8 mouse cellular contexts compared by ENCODE assay signal in genomic region chr7:101051551-101052221, GRCm38 (mm10). TPM values are rescaled to one million over a fixed set of nuclear protein-coding genes. Genes with fewer than 3 reads are reported as not detected.
DNase-seq lines count a peak whose midpoint lies in the region; ATAC-seq and TF ChIP-seq lines count a peak whose summit lies in the region.

No protein-coding gene starts in this region.

- TF ChIP-seq EP300 in ES-Bruce4 (IDR thresholded peaks at IDR 0.05; ENCODE audit: insufficient read depth, low read depth, low read length) = no peak

- no peaks in the 10 kb centered on the region for H3K36me3 ChIP-seq in ES-Bruce4 (ENCODE audit: control insufficient read depth, insufficient read depth, low read length, poor library complexity, severe bottlenecking)

- no peaks in the 10 kb centered on the region for H3K4me1 ChIP-seq in ES-Bruce4 (ENCODE audit: control insufficient read depth, insufficient read depth, low read length)

- H3K9me3 ChIP-seq in ES-Bruce4 (replicated peaks; ENCODE audit: control insufficient read depth, insufficient read depth, low read length, poor library complexity, severe bottlenecking) = no peaks in the 10 kb centered on the region

- H3K9ac ChIP-seq in ES-Bruce4 (ENCODE audit: low read depth, poor library complexity, severe bottlenecking) = no peak overlapping the region

- intact Hi-C loops in heart, postnatal 36 days (cut with DNase I) = loop anchor here (1.0 to 2.0 kb wide), 4 partner anchors 39 to 145 kb away; partner anchors contain the start of gene P2ry2

- TF ChIP-seq POLR2A in ES-Bruce4 (IDR thresholded peaks at IDR 0.05; ENCODE audit: insufficient read depth, low read length) = no peak

- DNase-seq in adrenal gland, postnatal 36 days = peak; percentile 54 to 57
- DNase-seq in heart, postnatal 36 days = peak; percentile 74 to 78
- peak; percentile 67 for DNase-seq in layer of hippocampus, adult 9-10 months (ENCODE audit: low spot score)
- DNase-seq in lung, postnatal 36 days = peak; percentile 77
- peak; percentile 56 for DNase-seq in retina, adult 2 months (ENCODE audit: low read depth, low spot score)
- peak; percentile 55 for DNase-seq in yolk sac, embryonic 10.5 days (ENCODE audit: low spot score)

- no peak overlapping the region for H3K4me3 ChIP-seq in ES-Bruce4 (ENCODE audit: low read depth, low read length)

- no peak overlapping the region for H3K27ac ChIP-seq in ES-Bruce4 (ENCODE audit: insufficient read depth, low read length)

- H3K27me3 ChIP-seq in ES-Bruce4 (ENCODE audit: control insufficient read depth, insufficient read depth, low read length, poor library complexity, severe bottlenecking) = no peaks in the 10 kb centered on the region

- peak; percentile 74 for TF ChIP-seq CTCF in ES-Bruce4 (IDR thresholded peaks at IDR 0.05; ENCODE audit: low read depth, low read length)

- ATAC-seq in erythroblast, adult 5-6 weeks (replicated peaks; ENCODE audit: low FRiP score, poor library complexity, severe bottlenecking) = peak; percentile 53

RNA-seq across cellular contexts. Expression of gene P2ry2, which starts 39.0 kb away (rescaled TPM):
- polyA plus RNA-seq in ES-Bruce4 (2011; ENCODE audit: insufficient read depth, insufficient read length, low read depth, missing spikeins) = 0.96 and 1.4 TPM in 2 replicates
- 1 to 10 TPM; 1.7 to 2.2 TPM for total RNA-seq in adrenal gland, postnatal 36 days (2021)
- total RNA-seq in erythroblast, adult 5-6 weeks (2015; ENCODE audit: low replicate concordance) = 0.38 and 1.3 TPM in 2 replicates
- total RNA-seq in erythroblast, adult 5-6 weeks (2017; ENCODE audit: low replicate concordance) = 0.28 and 0.68 TPM in 2 replicates
- total RNA-seq in heart, postnatal 36 days (2021) = 10 to 100 TPM; 19.6 to 28.4 TPM

RNA-seq across cellular contexts. Expression of gene Fchsd2, which starts 41.0 kb away (rescaled TPM):
- 24.3 and 24.9 TPM in 2 replicates for polyA plus RNA-seq in ES-Bruce4 (2011; ENCODE audit: insufficient read depth, insufficient read length, low read depth, missing spikeins)
- total RNA-seq in adrenal gland, postnatal 36 days (2021) = 10 to 100 TPM; 21.2 to 23.2 TPM
- 6.7 and 7.3 TPM in 2 replicates for total RNA-seq in erythroblast, adult 5-6 weeks (2015; ENCODE audit: low replicate concordance)
- 3.1 and 12.8 TPM in 2 replicates for total RNA-seq in erythroblast, adult 5-6 weeks (2017; ENCODE audit: low replicate concordance)
- total RNA-seq in heart, postnatal 36 days (2021) = 10 to 100 TPM; 22.8 to 25.3 TPM

Comparison
In these comparisons a context has a peak if more than half of its experiments do, and no peak if none do; other contexts are left out.
1. RNA of gene P2ry2, which starts 39.0 kb away (total RNA-seq): 19.6 to 28.4 TPM in heart, postnatal 36 days; 1.7 to 2.2 TPM in adrenal gland, postnatal 36 days and 0.28 to 1.3 TPM in erythroblast, adult 5-6 weeks; every median in the first group is over 4 times any median in the second.
2. Peak in every context shown above with its lines, with median percentiles within 50 percentile points of each other: DNase-seq.